Mouse (Mus musculus) kidney, postnatal 14 days (tissue): ENCODE measurements around the gene Mbtps1.

Experiments used
- DNase-seq: peaks from one replicate; pipeline ENCODE4 v3.0.0; 2022; ENCODE audit warnings: mixed read lengths

The Mbtps1 gene

DNA sequence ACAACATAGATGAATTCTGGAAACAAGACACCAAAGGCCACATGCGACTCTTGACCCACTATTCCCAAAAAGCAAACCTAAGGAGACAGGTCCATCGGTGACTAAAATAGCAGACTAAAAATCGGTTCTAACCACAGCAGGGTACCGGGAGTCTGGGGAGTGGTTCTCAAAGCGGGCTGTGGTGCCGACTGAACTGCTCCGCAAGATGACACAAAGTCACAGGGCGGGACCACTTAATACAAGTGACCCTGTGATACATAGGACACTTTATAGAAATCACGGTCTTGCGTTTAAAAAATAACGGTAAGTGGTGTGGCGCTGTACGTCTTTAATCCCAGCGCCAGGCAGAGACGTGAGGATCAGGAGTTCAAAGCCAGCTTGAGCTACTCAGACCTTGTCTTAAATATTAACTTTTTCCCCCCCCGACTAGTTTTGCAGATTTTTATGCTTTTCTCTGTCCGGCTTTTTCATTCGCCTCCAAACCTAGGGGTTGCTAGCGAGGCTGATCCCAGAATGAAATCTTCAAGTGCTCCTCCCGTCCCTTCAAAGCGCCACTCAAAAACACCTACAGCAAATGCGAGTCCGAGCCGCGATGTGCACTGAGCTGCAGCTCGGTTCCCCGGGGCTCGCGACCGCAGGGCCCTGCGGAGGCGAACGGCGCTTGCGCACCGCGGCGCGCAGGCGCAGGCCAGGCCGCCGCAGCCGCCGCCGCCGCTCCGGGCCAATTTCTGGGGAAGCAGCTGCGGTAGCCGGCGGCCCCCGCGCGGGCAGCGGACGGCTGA lies 523 bp downstream of the Mbtps1 start:
- DNase-seq = peak; percentile 92

DNA sequence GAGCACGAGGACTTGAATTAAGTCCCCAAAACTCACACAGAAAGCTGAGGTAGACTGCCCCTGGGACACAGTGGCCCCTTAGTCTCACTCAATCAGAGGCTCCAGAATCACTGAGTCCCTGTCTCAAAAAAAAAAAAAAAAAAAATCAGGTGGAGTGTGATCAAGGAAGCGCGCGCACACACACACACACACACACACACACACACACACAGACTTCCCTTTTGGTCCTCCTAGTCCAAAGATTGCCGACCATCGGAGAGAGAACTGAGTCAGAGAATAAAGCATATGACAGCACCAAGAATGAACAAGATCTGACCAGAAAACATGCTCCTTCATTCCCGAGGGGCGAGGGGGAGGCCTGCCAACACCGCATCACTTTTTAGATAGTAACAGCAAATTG lies 1.4 kb downstream of the Mbtps1 start:
- no peak for DNase-seq

DNA sequence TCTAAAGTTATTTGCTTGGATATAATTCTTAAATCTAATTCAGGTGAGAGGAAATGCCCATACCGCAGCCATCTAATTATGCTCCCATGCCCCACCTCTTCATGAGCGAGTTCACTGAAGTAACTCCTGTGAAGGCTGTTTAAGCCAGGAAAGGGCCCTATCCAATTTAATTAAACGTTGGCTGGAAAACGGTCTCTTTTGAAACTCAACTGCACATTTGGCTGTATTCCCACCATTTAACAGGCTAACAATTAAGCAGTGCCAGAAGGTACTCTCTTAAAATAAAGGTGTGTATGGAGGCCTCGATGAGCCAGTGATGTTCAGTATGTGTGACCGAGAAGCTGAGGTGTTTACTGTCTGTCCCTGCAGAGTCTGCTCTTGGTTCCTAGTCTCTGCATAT lies 2.7 kb downstream of the Mbtps1 start:
- DNase-seq = no peak

- DNase-seq = no peak
Measured at GRCm38 (mm10) chr8:119552967-119553366, 5.6 kb downstream of the Mbtps1 start.

DNA sequence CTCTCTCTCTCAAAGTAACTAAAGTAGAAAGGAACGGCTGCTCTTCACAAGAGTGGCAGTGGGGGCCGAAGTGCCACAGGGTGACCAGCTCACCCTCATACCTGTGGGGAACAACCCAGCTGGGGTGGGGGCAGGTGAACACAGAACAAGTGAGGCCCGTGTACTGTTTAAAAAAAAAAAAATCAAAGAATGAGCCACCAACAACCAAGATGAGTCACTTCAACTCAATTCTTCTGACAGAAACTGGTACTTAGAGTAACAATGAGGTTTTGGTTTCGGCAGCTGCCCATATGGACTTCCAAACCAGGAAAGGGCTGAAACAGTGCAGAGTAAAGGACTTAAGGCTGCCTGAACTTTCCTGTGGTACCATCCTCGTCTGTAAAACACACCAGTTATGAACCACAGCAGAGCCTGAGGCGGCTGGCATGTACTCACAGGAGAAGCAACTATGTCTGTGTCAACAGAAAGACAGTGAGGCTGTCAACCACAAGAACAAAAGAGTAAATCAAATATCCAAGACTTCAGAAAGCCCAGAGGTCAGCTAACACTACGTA lies 9.9 kb downstream of the Mbtps1 start:
- DNase-seq = no peak

DNA sequence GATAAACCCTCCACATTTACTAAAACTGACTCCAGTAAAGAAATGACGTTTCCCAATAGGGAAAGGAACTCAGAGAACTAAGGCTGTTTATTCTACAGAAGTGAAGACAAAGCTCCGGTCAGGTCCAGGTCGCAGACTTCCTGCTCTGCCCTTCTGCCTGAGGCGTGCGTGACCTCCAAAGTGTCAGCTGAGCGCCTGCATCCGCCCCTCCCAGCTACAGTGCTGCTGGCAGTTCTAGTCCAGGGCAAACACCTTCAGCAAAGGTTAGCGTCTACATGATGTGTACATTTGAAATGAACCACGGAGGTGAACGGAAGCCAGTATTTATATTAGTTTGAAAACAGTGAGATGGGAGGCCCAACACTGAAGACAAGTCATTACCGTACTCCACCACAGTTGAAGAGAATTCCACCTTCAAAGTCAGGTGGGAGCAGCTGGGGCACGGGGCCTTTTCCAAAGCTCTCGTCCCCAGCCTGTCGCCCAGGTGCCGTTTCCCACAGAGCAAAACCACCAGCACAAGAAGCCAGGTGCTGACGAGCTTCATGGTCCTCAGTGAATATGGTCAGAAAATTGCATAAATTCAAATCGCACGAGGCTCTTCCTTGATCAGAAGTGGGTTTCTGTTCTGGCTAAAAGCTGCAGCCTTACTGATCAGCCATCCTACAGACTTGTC lies 11.4 kb downstream of the Mbtps1 start:
- peak; percentile 35 for DNase-seq

GRCm38 (mm10) chr8:119545791-119546190 lies 12.7 kb downstream of the Mbtps1 start:
- no peak for DNase-seq

GRCm38 (mm10) chr8:119545180-119545579 lies 13.4 kb downstream of the Mbtps1 start:
- DNase-seq = no peak

DNA sequence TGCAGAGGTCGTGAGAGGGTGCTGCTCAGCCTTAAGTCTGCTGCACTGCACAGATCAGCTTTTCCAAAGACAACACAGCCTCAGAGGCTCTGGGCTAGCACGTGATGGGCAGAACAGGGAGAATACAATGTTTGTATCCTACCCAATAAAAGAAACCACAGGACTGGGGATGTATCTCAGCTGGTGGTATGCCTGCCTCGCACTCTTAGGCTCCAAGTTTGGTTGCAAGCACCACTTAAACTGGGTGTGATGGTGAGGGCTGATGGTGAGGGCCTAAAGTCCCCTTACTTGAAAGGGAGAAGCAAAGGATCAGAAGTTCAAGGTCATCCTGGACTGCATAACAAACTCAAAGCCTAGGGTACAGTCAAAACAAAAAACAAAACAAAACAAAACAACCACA lies 13.9 kb downstream of the Mbtps1 start:
- no peak for DNase-seq

DNA sequence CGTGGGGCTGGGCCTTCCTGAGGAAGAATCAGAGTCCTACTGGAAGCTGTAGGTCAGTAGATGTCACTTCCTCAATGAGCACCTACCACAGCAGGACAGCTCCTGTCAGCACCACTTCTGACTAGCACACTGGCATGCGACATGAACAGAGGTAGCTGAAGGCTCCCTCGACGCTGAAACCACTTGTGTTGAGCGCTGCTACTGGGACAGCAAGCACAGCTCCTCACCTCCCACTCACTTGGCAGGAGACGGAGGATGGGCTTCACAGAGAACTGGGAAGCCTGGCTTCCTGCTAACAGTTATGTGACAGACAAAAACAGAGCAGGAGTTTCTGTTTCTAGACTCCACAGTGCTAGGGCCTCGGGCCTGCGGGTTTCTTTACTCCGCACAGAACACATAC lies 26.6 kb downstream of the Mbtps1 start:
- no peak for DNase-seq

GRCm38 (mm10) chr8:119531397-119531796 lies 27.1 kb downstream of the Mbtps1 start:
- no peak for DNase-seq

DNA sequence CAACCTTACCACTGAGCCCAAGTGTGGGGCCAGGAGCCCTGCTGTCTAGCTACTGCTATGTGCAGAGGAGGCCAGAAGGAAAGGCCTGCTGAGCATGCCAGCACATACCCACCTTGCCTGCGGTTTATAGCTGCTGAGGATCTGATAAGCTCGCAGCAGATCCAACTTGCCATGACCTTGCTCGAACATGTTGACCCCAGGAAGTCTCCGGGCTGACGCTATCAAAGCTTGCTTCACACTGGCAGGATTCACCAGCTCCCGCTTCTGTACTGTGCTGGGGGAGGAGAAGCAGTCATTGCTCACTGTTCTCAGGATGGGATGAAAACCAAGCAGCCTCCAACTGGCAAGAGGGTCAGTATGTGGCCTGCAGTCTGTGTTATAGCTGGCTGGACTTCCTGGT lies 27.6 kb downstream of the Mbtps1 start:
- no peak for DNase-seq

GRCm38 (mm10) chr8:119528762-119529161 lies 29.8 kb downstream of the Mbtps1 start:
- DNase-seq = no peak

- DNase-seq = no peak
Measured at GRCm38 (mm10) chr8:119520102-119520501, 38.4 kb downstream of the Mbtps1 start.

DNA sequence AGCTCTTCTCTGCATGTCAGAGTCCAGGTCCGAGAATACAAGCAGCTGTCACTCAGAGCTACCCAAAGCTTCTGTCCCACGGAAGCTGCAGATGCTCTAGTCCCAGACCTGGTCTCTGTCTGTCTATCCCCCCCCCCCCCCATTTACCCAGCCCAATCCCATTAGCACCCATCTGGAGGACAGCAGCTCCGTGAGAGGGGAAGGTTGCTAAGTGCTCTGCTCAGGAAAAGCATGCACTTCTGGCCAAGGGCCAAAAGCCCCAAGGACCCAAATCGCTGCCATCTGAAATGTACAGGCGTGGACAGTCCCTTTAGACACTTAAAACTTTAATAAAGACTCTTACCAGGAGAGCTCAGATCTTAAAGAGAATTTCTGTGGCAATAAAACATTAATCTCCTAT lies 41.9 kb downstream of the Mbtps1 start:
- DNase-seq = no peak

DNA sequence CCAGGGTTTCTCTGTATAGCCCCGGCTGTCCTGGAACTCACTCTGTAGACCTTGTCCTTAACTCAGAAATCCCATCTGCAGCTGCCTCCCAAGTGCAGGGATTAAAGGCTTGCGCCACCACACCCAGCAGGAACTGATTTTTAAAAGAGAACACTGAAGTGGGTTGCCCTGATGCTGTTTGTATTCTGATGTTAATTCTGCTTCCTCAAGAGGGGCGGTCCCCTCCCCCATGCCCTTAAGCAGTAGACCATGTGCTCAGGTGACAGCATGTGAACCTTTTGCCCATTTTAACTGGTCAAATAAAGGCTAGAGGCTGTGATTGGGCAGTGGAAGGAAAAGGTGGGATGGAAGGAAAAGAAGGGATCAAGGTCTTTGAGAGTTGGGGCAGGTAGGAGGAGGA lies 42.8 kb downstream of the Mbtps1 start:
- no peak for DNase-seq

- no peak for DNase-seq
Measured at GRCm38 (mm10) chr8:119514940-119515339, 43.6 kb downstream of the Mbtps1 start.

DNA sequence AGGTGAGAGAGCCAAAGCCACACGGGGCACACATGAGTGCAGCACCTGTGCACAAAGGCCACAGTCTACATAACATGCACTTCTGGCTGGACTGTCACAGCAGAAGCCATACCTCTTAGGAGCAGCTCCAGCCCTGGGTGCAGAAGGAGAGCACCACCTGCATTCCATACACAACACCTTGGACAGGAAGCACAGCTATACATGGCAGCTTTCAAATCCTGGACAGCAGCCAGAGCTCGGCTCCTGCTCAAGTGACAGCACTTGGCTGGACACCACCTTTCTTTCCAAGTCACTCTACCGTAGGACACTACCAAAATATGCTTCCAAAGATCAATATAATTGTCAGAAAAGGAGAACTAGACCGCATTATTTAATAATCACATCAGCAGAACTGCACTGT lies 45.1 kb downstream of the Mbtps1 start:
- no peak for DNase-seq

GRCm38 (mm10) chr8:119511722-119512121 lies 46.8 kb downstream of the Mbtps1 start:
- no peak for DNase-seq

DNA sequence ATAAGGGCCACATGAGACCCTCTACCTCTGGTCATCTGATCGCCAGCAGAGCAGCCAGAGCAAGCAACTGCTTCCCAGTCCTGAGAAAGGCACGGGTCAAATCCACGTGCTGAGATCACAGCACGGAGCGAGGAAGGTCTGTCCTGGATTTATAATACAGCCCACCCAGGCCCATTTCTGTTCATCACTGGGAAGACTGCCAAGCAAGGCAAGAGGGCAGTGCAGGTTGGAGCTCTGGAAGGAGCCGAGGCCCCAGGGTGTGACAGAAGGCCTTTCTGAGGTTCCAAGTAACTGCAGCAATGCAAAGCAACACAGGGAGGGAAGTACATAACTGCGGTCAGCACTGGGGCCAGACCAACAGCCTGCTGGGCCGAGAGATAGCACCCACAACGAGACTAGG lies 48.1 kb downstream of the Mbtps1 start:
- DNase-seq = no peak

DNA sequence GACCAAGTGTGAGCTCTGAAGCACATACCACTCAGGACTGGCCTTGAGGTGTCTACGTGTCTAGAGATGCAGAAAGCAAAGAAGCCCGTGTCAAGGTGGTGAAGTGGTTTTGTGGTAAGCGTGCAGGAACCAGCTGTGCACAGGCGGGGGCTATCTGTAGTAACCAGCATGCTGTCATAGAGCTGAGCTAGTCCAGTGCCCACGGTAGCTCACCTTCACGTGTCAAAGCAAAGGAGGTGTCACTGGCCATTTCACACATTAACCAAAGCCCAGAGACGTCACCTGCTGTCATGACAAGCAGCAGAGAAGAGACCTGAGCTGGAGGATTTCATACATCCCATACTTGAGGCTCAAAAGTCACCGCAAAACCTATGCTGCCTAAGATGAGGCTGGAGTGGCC lies 52.4 kb downstream of the Mbtps1 start:
- DNase-seq = no peak

- DNase-seq = no peak
Measured at GRCm38 (mm10) chr8:119505488-119505887, 53.0 kb downstream of the Mbtps1 start.

GRCm38 (mm10) chr8:119503191-119503767 lies 55.3 kb downstream of the Mbtps1 start:
- DNase-seq = no peak

DNA sequence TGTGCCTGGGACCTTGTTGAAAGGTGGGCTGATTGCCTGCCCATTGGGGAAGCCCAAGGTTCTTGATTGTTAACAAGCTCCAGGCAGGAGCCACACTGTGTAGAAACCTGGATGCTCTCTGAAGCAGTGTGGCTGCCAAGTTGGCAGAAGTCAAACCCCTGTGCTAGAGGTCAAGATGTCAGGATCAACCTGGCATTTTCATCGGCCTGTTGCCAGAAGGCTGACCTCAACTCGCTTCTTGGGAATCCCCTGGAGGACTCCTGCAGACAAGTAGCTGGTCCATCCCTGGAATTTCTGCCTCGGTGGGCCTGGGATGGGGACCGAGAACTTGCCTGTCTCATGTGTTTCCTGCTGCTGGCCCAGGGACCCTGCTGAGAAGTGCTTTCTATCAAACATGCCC lies 56.4 kb downstream of the Mbtps1 start:
- no peak for DNase-seq
